Mouse (Mus musculus): ENCODE data around the gene Nr2c2.

DNA sequence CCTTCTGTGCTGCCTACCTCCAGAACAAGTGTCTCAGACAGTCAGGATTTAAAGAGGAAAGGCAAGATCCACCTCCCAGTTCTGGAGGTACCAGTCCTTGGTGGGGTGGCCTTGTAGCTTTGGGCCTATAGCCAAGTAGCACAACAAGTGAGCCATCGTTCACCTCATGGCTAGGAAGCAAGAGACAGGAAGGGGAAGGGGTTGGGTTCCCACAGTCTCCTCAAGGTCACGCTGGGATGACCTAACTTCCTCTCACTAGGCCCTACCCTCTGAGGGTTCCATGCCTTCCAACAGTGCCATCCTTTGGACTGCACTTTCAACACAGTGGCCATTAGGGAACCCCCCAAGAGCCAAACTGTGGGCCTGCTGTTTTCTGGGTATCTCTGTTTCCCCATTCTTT, 27.7 kb upstream of the Nr2c2 start:
- TF ChIP-seq CTCF (conservative IDR thresholded peaks at IDR 0.05; ENCODE audit: low read length) (no peak), NANOG (IDR thresholded peaks at IDR 0.05; ENCODE audit: borderline replicate concordance, low read length) (no peak), POU5F1 (IDR thresholded peaks at IDR 0.05; ENCODE audit: borderline replicate concordance, low read length) (no peak)
